Mouse (Mus musculus): ENCODE data around the gene Rcor3.

Rcor3 gene

GRCm38 (mm10) chr1:192094451-192095170 lies 43.3 kb downstream of the Rcor3 start:
- DNase-seq (ENCODE audit: low read depth, low spot score), result peak; percentile 51

GRCm38 (mm10) chr1:192092879-192093660 lies 44.8 kb downstream of the Rcor3 start:
- peak; percentile 63 for DNase-seq (ENCODE audit: low read depth, low spot score)

DNA sequence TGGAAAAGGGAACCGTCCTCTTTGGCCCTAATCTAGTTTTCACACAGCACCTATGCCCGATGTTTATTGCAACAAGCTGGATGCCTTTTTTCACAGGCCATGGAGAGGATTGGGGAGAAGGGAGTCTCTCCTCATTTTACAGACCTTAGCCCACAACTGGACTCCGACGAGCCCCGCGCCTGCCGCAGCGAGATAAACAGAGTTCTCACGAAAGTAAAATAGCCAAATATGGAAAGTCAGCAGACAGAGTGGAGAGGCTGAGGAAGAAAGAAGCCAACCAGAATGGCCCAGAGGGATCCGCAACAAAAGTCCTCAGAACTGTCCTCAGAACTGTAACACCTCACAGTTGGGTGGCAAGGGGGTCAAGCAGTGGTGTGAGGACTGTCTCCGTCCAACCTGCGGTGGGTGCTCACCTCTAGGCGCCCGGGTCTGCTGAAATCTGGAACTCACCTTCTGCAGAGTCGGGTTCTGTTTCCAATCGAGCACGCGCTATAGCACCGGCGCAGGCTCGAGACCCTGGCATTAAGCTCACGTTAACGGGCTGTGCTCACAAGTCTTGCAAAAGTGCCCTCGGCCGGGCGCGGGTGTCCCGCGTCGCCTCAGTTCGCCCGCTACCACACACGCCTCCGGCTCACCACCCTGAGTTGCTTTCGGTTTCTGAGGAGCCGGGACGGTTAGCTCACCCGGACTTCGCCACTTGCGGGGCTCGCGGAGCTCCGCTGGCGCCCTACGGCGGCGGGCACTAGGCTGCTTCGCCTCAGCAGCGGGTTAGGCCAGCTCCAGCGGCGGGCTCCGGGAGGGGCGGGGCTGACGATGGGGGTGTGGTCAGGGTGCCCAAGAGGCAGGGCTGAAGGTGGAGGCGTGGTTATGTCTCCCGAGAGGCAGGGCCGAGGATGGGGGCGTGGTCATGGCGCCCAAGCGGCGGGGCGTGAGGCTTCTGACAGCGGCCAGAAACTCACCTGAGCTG lies 45.8 kb downstream of the Rcor3 start, which contains the start of gene Traf5:
Gene Traf5, minus strand, starts transcription at position 754 of the 967 bp plus-strand sequence.
- DNase-seq (ENCODE audit: low read depth, low spot score), result peak; percentile 81

GRCm38 (mm10) chr1:192090689-192091567 lies 46.9 kb downstream of the Rcor3 start:
- DNase-seq (ENCODE audit: low read depth, low spot score), result no peak

DNA sequence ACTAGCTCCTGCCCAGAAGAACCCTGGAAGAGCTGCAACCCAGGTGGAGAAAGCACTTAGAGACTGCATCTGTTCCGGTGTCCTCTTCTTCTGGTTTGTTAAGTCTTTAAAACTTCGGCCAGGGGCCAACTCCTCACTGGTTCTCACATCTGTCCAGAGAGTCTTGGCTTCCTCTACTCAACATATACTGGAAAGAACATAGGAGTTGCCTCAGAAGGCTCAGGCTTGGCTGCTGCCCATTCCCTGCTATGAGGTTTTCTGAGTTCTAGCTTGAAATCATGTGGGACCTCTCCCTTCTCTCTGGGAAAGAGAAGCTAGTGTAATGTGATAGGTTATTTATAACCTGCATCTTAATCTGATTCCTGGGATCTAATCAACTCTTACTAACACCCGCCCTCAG lies 47.6 kb downstream of the Rcor3 start:
- no peak for DNase-seq (ENCODE audit: low read depth, low spot score)

DNA sequence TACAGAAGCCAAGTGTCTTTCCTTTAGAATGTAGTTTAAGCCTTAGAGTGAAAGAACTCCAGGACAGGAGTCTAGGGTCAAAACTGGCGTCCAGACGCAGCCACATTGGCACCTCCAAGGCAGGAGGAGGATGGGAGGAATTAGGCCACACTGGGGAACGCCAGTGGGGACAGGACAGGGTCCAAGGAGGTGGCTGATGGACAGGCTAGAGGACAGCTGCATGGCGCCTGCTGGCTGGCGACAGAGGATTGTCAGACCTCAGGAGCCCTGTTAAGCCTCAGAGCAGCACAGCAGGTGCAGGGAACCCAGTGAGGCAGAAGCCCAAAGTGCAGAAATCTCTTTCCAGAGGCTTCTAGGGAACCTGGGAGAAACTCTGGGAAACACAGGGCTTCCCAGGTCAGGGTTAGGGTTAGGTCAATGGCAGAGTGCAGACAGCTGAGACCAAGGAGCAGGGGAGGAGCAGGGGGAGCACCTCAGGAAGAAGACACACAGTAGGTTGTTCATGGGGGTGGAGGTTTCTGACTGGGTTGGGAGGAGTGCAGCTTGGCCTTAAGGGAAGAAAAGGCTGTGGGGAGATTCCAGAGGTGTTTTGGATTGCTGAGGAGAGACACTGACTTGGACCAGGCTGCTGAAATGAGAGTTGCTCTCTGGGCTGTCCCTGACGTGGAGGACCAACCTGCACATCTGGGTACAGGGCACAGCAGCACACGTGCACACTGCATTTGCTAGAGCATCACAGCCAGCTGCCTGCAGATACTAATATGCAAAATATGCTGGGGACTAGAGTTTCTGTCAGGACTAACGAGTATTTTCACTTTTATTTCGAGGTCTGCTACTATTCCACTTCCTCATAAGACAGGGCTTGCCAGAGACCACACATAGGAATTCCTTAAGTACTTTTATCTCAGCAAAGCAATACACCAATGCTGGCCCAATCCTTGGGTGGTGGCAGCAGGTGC lies 48.4 kb downstream of the Rcor3 start:
- no peak for DNase-seq (ENCODE audit: low read depth, low spot score)

GRCm38 (mm10) chr1:192088011-192088410 lies 49.9 kb downstream of the Rcor3 start:
- no peak for DNase-seq (ENCODE audit: low read depth, low spot score)

GRCm38 (mm10) chr1:192087098-192087497 lies 50.8 kb downstream of the Rcor3 start:
- DNase-seq (ENCODE audit: low read depth, low spot score), result no peak

- no peak for DNase-seq (ENCODE audit: low read depth, low spot score)
These were observed 51.4 kb downstream of the Rcor3 start for GRCm38 (mm10) chr1:192086279-192087037.

GRCm38 (mm10) chr1:192085218-192085617 lies 52.6 kb downstream of the Rcor3 start:
- DNase-seq (ENCODE audit: low read depth, low spot score), result no peak

GRCm38 (mm10) chr1:192082646-192083045 lies 55.2 kb downstream of the Rcor3 start:
- DNase-seq (ENCODE audit: low read depth, low spot score), result no peak

DNA sequence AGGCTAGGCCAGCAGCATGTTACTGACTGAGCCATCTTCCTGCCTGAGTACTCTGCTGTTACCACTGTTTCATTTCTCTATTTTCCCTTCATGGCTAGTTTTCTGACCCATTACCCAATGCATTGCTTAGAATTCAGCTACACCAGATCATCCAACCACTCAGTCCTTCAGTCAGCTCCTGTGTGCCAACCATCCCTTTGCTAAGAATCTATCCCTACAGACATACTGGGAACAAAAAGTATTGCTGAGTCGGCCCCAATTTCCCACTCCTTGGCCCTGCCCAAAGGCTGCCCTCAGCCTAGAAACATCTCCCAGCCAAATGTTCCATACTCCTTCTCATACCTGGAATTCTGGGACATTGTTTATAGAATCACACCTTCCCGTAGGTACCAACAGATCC lies 56.7 kb downstream of the Rcor3 start:
- DNase-seq (ENCODE audit: low read depth, low spot score), result no peak

- DNase-seq (ENCODE audit: low read depth, low spot score), result no peak
These were observed 58.7 kb downstream of the Rcor3 start for GRCm38 (mm10) chr1:192079121-192079520.

DNA sequence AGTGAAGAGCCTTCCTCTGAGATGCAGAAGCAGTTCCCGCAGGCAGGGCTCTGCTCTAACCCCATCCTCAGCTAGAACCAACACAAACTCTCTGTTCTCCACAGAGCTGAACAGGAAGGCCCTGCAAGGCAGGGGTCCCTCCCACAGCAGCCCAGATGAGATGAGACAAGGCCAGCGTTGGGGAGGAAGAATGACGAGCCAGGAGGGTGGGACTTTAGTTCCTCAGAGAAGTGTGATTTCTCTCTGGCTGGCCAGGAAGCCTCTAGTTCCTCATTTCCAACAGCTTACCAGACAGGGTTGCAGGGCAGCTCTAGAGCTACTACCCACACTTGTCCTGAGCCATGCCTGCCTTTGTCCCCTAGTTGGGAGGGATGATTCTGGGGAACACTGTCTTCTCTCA lies 59.5 kb downstream of the Rcor3 start:
- no peak for DNase-seq (ENCODE audit: low read depth, low spot score)

GRCm38 (mm10) chr1:192076796-192077535 lies 60.9 kb downstream of the Rcor3 start:
- no peak for DNase-seq (ENCODE audit: low read depth, low spot score)

- DNase-seq (ENCODE audit: low read depth, low spot score), result no peak
These were observed 61.8 kb downstream of the Rcor3 start for GRCm38 (mm10) chr1:192076101-192076500.

DNA sequence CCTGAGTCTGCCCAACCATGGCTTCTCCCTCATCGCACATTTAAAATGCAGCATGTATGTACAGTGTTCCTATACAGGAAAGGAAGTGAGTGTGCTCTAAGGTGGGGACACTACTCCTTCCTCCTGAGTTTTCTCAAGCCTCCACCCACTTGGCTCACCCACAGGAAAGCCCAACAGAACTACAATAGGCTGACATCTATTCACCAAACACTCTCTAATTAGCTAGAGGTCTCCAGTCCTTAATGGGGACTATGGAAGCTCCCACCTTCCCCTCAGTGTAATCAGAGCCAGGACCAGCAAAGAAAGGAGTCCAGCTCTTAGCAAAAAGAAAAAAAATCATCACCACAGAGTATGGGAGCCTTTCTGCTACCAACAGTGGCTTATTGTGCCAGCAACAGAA lies 63.0 kb downstream of the Rcor3 start:
- DNase-seq (ENCODE audit: low read depth, low spot score), result no peak

- no peak for DNase-seq (ENCODE audit: low read depth, low spot score)
These were observed 65.4 kb downstream of the Rcor3 start for GRCm38 (mm10) chr1:192072426-192072825.

Data from embryo, embryonic 11.5 days (tissue).